Mouse (Mus musculus): Measurements from ENCODE around the gene Slc1a5. TPM values are rescaled to one million over a fixed set of nuclear protein-coding genes. Genes with fewer than 3 reads are reported as not detected.

The Slc1a5 gene
- total and polyA plus RNA-seq, 3 experiments, result 144 to 291 (median 220) TPM

GRCm38 (mm10) chr7:16782555-16783125 lies 1.5 kb downstream of the Slc1a5 start:
- no peak for DNase-seq

GRCm38 (mm10) chr7:16783224-16783688 lies 2.1 kb downstream of the Slc1a5 start:
- no peak for DNase-seq

- peak; percentile 81 for DNase-seq
These were observed 2.7 kb downstream of the Slc1a5 start for GRCm38 (mm10) chr7:16783758-16784415.

- DNase-seq, result peak; percentile 21
These were observed 3.4 kb downstream of the Slc1a5 start for GRCm38 (mm10) chr7:16784498-16784976.

GRCm38 (mm10) chr7:16785541-16786083 lies 4.5 kb downstream of the Slc1a5 start:
- no peak for DNase-seq

GRCm38 (mm10) chr7:16792316-16792715 lies 11.2 kb downstream of the Slc1a5 start:
- DNase-seq, result no peak

- DNase-seq, result no peak
These were observed 12.0 kb downstream of the Slc1a5 start for GRCm38 (mm10) chr7:16793010-16793725.

GRCm38 (mm10) chr7:16794886-16795285 lies 13.7 kb downstream of the Slc1a5 start:
- DNase-seq, result no peak

- DNase-seq, result no peak
These were observed 23.4 kb downstream of the Slc1a5 start for GRCm38 (mm10) chr7:16804409-16805028.

- no peak for DNase-seq
These were observed 26.8 kb downstream of the Slc1a5 start for GRCm38 (mm10) chr7:16807936-16808335.

- DNase-seq, result no peak
These were observed 27.5 kb downstream of the Slc1a5 start for GRCm38 (mm10) chr7:16808647-16809046.

- DNase-seq, result peak; percentile 66
These were observed 28.6 kb downstream of the Slc1a5 start for GRCm38 (mm10) chr7:16809739-16810138.

GRCm38 (mm10) chr7:16810399-16810919 lies 29.3 kb downstream of the Slc1a5 start:
- DNase-seq, result no peak

- peak; percentile 69 for DNase-seq
These were observed 29.9 kb downstream of the Slc1a5 start for GRCm38 (mm10) chr7:16810920-16811648.

GRCm38 (mm10) chr7:16811649-16812070 lies 30.5 kb downstream of the Slc1a5 start:
- DNase-seq, result no peak

- DNase-seq, result no peak
These were observed 31.4 kb downstream of the Slc1a5 start for GRCm38 (mm10) chr7:16812505-16812904.

- DNase-seq, result no peak
These were observed 34.3 kb downstream of the Slc1a5 start, which contains the start of gene Strn4 for GRCm38 (mm10) chr7:16815351-16815941. Gene Strn4, plus strand, starts transcription at chr7:16815889.

- DNase-seq, result peak; percentile 89
These were observed 34.9 kb downstream of the Slc1a5 start for GRCm38 (mm10) chr7:16816078-16816474.

- peak; percentile 78 for DNase-seq
These were observed 35.5 kb downstream of the Slc1a5 start, which contains the start of gene Fkrp for GRCm38 (mm10) chr7:16816475-16817122. Gene Fkrp, minus strand, starts transcription at chr7:16816732.

GRCm38 (mm10) chr7:16817693-16818092 lies 36.6 kb downstream of the Slc1a5 start:
- DNase-seq, result no peak

Data from adrenal gland, adult 2 months (tissue).